Mouse (Mus musculus) hindbrain, embryonic 11.5 days (tissue): ENCODE data around the gene Zeb2. TPM values are rescaled to one million over a fixed set of nuclear protein-coding genes. Genes with fewer than 3 reads are reported as not detected.

Source experiments
- ATAC-seq: fragments of 200-750 bp; cut with Nextera tagmentation; 2 replicates; pipeline ENCODE4 v1.8.0; 2017; ENCODE audit warnings: mild to moderate bottlenecking, moderate TSS enrichment, moderate library complexity; ENCODE audit not compliant: low FRiP score
- DNase-seq: peaks from one replicate; pipeline ENCODE4 v3.0.0-alpha.2; 2015; ENCODE audit warnings: low spot score
- H3K27ac ChIP-seq: fragments of 300-500 bp; sonication (generic); 2 replicates; pipeline ENCODE4 v1.5.1; 2014; ENCODE audit warnings: mild to moderate bottlenecking, low read depth, low read length
- H3K27me3 ChIP-seq: fragments of 300-500 bp; sonication (generic); 2 replicates; pipeline ENCODE4 v1.6.1; 2014; ENCODE audit warnings: mild to moderate bottlenecking, low read length, moderate library complexity, mixed read lengths; ENCODE audit not compliant: control insufficient read depth, insufficient read depth
- H3K36me3 ChIP-seq: fragments of 300-500 bp; sonication (generic); 2 replicates; pipeline ENCODE4 v1.6.1; 2014; ENCODE audit warnings: mild to moderate bottlenecking, low read length, moderate library complexity, mixed read lengths; ENCODE audit not compliant: control insufficient read depth, insufficient read depth
- H3K4me1 ChIP-seq: fragments of 300-500 bp; sonication (generic); replicated peaks from 2 replicates; pipeline ENCODE4 v1.6.1; 2014; ENCODE audit warnings: low read length, mixed read lengths; ENCODE audit not compliant: control insufficient read depth, insufficient read depth
- H3K4me2 ChIP-seq: fragments of 300-500 bp; sonication (generic); replicated peaks from 2 replicates; pipeline ENCODE4 v1.6.1; 2014; ENCODE audit warnings: mild to moderate bottlenecking, low read depth, low read length
- H3K4me3 ChIP-seq: fragments of 300-500 bp; sonication (generic); 2 replicates; pipeline ENCODE4 v1.5.1; 2014; ENCODE audit warnings: low read depth, low read length
- H3K9ac ChIP-seq: fragments of 300-500 bp; sonication (generic); 2 replicates; pipeline ENCODE4 v1.6.1; 2014; ENCODE audit warnings: low read depth, low read length
- H3K9me3 ChIP-seq: fragments of 300-500 bp; sonication (generic); 2 replicates; pipeline ENCODE4 v1.6.1; 2016; ENCODE audit warnings: low read length; ENCODE audit not compliant: control insufficient read depth
- WGBS: fragments of 180-500 bp; shearing (Covaris S2); extraction: QIAGEN DNeasy Blood & Tissue Kit; methylation state at CpG from one replicate; pipeline ENCODE4 v1.1.7; 2014; 5-methylcytosine and 5-hydroxymethylcytosine counted together
- polyA plus RNA-seq: library from polyadenylated mRNA; unstranded; fragments of >200 nt; fragmentation: Nextera tagmentation; extraction: Ambion mirVana; gene quantifications from 2 replicates; pipeline ENCODE4 v1.2.1, GENCODE M21; 2014

The Zeb2 gene
- polyA plus RNA-seq, 1 experiment from 2014 or later = 58.8 TPM

DNA sequence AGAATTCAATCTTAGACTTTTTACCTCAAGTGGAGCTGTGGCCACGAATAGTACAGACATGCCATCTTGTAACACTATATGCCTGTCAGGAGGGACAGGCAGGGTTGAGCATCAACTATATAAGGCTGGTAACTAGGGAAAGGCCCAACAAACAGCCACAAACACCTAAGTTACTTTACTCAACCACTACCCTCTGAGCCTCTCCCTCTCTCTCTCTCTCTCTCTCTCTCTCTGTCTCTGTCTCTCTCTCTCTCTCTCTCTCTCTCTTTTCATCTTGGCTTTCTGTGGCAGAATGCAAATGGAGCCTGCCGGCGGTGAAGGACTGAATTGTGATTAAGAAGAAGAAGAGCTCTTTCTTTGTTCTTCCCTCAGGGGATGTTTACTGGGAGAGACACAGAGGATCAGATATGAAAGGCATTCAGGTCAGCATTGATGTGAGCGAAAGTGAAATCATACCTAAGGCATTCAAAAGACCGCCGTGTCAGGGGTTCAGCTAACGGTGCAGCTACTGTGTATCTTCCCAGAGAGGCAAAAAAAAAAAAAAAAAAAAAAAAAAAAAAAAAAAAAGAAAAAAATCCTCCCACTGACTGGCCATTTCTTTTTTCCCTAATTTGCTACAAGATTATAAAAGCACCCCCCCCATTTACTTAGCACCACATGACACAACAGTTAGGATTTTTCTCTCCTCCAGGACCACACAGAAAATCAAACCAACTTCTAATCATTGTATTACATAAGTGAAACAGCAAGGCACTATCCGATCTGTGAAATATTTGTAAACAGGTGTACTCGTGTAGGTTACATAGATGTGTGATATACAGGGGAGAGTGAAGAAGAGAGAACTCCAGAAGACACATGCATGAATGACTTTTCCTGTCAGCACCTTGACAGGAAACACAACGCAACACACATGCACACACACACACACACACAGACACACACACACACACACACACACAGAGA lies 13.9 kb downstream of the Zeb2 start:
- Histone ChIP-seq H3K4me1 (peaks cover 10% of the 10 kb centered on the region; the same call in 1 of the 2 replicates), H3K27me3 (no peaks in the 10 kb centered on the region), H3K4me3 (no peak overlapping the region), H3K9me3 (no peaks in the 10 kb centered on the region), H3K4me2 (no peak overlapping the region), H3K9ac (no peak overlapping the region), H3K27ac (peak overlapping the region; percentile 39), H3K36me3 (no peaks in the 10 kb centered on the region)
- WGBS = 19% methylated on average over 10 of the region's 10 CpGs
- peak; percentile 57 for DNase-seq
- ATAC-seq = peak; percentile 48; the same call in 1 of the 2 replicates

DNA sequence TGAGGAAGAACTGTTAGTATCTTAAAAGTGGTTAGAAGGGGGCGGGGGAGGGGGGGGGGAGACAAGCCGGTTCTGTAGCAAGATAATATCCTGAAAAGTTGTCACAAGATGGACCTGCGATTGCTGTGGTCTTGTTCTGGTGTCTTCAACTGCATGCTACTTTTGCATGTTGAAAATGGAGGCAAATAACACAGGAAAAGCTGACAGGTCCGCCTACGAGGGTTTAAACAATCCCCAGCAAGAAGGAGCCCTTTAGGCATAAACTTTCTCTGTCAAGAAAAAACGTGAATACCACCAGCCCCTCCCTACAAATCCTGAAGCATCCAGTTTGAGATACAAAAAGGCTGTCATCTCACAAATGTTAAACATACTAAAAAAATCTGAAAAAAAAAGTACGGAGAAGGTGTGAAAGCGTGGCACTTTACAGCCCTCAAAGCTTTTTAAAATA lies 15.0 kb downstream of the Zeb2 start:
- ATAC-seq = no peak

DNA sequence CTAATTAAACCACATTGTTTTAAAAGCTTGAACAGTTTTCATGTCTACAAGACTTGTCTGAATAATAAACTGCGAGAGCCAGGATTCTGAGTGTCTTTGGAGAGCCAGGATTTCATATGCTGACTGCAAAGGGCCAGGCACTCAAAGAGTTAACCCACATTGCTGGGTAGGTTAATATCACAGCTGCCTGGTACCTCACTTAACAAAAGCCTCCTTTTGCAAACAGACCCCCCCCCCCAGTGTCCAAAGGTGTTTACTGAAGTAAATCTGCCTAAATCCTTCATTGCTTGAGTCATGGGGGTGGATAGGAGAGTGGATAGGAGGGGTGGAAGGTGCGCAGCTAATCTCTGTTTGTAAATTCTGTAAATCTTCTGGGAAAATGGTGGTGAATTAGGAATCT lies 15.6 kb downstream of the Zeb2 start:
- 77% methylated on average over 2 of the region's 2 CpGs for WGBS
- Histone ChIP-seq H3K36me3 (no peaks in the 10 kb centered on the region), H3K27ac (no peak overlapping the region), H3K4me1 (peaks cover 19% of the 10 kb centered on the region; the same call in 1 of the 2 replicates), H3K27me3 (no peaks in the 10 kb centered on the region), H3K4me3 (no peak overlapping the region), H3K9ac (no peak overlapping the region), H3K9me3 (no peaks in the 10 kb centered on the region), H3K4me2 (no peak overlapping the region)
- DNase-seq = no peak
- ATAC-seq = no peak

More for the DNA sequence above, 15.0 kb downstream of the Zeb2 start:
- no peak overlapping the region for H3K4me2 ChIP-seq
- H3K27me3 ChIP-seq = no peaks in the 10 kb centered on the region
- peaks cover 13% of the 10 kb centered on the region; the same call in 1 of the 2 replicates for H3K4me1 ChIP-seq
- H3K36me3 ChIP-seq = no peaks in the 10 kb centered on the region
- DNase-seq = no peak
- 56% methylated on average over 8 of the region's 8 CpGs for whole genome bisulfite sequencing
- H3K9me3 ChIP-seq = no peaks in the 10 kb centered on the region
- no peak overlapping the region for H3K9ac ChIP-seq
- no peak overlapping the region for H3K4me3 ChIP-seq
- no peak overlapping the region for H3K27ac ChIP-seq

DNA sequence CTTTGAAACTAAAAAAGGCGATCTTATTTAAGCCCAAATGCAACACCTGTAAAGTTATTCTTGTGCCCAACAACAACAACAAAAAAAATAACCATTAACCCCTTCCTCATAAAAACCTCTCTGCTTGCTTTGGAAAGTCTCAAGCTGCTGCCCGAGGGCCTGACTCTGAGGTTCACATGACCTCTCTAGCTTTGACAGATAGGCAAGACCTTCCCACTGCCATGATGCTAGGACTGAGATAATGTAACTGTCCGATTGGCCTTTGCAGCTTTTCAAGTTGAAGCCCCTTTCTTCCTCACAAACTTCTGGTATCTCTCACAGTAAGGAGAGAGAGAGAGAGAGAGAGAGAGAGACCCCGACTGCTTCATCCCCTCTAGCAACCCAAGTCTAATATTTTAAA lies 16.2 kb downstream of the Zeb2 start:
- H3K9me3 ChIP-seq = no peaks in the 10 kb centered on the region
- no peak overlapping the region for H3K4me2 ChIP-seq
- peaks cover 19% of the 10 kb centered on the region; the same call in 1 of the 2 replicates for H3K4me1 ChIP-seq
- H3K27ac ChIP-seq = no peak overlapping the region
- H3K9ac ChIP-seq = no peak overlapping the region
- no peak for ATAC-seq
- WGBS = 55% methylated on average over 4 of the region's 4 CpGs
- H3K4me3 ChIP-seq = no peak overlapping the region
- no peaks in the 10 kb centered on the region for H3K36me3 ChIP-seq
- DNase-seq = no peak
- no peaks in the 10 kb centered on the region for H3K27me3 ChIP-seq

DNA sequence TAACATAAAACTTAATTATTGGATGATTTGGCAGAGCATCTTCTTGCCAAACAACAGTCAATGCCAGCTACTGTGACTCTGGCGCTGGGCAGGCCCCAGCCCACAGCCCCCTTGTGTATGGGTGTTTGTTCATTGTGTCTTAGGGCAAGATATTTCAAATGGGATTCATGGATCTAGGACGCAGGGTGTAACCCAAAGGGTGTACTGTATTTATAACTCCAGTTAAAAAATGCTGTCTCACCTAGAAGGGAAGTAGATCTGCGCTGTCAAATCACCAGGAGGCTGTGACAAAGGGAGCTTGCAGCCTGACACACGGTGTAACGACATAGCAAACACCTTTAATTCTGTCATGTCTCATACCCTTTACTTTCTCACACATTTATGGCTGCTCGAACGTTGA lies 16.6 kb downstream of the Zeb2 start:
- Histone ChIP-seq H3K36me3 (no peaks in the 10 kb centered on the region), H3K4me3 (no peak overlapping the region), H3K4me1 (peaks cover 19% of the 10 kb centered on the region; the same call in 1 of the 2 replicates), H3K27me3 (no peaks in the 10 kb centered on the region), H3K27ac (no peak overlapping the region), H3K9me3 (no peaks in the 10 kb centered on the region), H3K4me2 (no peak overlapping the region), H3K9ac (no peak overlapping the region)
- ATAC-seq = no peak
- no peak for DNase-seq
- 74% methylated on average over 7 of the region's 7 CpGs for WGBS

DNA sequence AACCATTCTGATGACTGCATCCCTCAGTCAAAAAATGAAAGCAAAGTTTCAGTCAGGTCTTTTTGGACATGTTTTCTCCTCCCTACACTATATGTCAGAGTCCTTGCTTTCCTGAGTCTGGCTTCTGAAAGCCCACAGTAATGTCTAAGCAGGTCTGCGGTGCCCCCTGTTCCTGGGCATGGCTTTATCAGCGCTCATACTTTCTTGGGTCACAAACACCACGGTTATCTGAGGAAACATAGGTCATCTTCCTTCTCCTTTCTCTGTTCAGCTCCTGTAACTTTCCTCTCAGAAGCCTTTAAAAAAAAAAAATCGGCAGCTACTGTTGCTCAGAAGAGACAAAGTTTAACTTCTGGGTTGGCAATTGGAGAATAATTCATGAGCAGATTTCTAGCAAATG lies 17.2 kb downstream of the Zeb2 start:
- Histone ChIP-seq H3K36me3 (no peaks in the 10 kb centered on the region), H3K27me3 (no peaks in the 10 kb centered on the region), H3K4me3 (no peak overlapping the region), H3K9ac (no peak overlapping the region), H3K4me2 (no peak overlapping the region), H3K27ac (no peak overlapping the region), H3K9me3 (no peaks in the 10 kb centered on the region), H3K4me1 (peaks cover 17% of the 10 kb centered on the region; the same call in 1 of the 2 replicates)
- no peak for DNase-seq
- 85% methylated on average over 4 of the region's 4 CpGs for WGBS
- ATAC-seq = no peak

DNA sequence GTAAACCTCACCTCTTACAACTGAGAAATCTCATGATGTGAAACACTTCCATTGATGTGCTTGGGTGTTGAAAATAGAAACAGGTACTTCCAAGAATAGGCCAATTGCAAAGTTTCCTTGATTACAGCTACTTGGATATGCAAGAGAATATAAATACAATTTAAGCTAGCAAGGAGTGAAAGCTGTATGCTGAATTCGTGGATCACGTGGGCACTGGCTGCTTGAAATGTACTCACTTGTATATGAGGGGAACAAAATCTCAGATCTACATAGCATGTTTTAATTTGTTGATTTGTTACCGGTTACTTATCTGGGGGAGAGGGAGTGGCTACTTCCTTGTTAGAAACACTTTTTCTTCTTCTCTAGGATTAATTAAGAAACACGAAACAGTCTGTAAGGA lies 18.1 kb downstream of the Zeb2 start:
- no peaks in the 10 kb centered on the region for H3K36me3 ChIP-seq
- ATAC-seq = no peak
- no peak overlapping the region for H3K9ac ChIP-seq
- no peak for DNase-seq
- H3K4me2 ChIP-seq = no peak overlapping the region
- no peak overlapping the region for H3K27ac ChIP-seq
- peaks cover 17% of the 10 kb centered on the region; the same call in 1 of the 2 replicates for H3K4me1 ChIP-seq
- no peaks in the 10 kb centered on the region for H3K27me3 ChIP-seq
- no peak overlapping the region for H3K4me3 ChIP-seq
- WGBS = 81% methylated on average over 4 of the region's 4 CpGs
- H3K9me3 ChIP-seq = no peaks in the 10 kb centered on the region

DNA sequence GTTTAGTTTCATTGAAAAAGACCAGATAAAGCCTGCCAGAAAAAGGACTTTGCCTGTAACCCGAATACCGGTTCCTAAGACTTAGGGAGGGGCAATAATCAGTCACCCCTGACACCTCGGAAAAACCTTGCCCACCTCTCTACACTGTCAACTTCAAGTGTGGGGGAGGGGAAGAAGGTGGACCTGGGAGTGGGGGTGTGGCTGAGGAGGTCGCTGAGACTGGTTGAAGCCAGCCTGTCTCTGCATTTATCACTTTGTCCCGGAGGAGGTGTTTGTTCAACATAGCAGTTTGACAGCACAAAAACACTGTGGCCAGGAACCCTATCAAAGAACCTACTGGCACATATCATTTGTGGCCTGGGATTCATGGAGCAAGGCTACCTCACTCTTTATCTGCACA lies 19.2 kb downstream of the Zeb2 start:
- DNase-seq (peak; percentile 34), ATAC-seq (no peak)
- no peaks in the 10 kb centered on the region for H3K9me3 ChIP-seq
- no peak overlapping the region for H3K4me3 ChIP-seq
- no peak overlapping the region for H3K27ac ChIP-seq
- H3K9ac ChIP-seq = no peak overlapping the region
- H3K27me3 ChIP-seq = no peaks in the 10 kb centered on the region
- WGBS = under 1% methylated on average over 5 of the region's 5 CpGs
- H3K36me3 ChIP-seq = no peaks in the 10 kb centered on the region
- no peak overlapping the region for H3K4me2 ChIP-seq
- H3K4me1 ChIP-seq = peaks cover 17% of the 10 kb centered on the region; the same call in 1 of the 2 replicates
